Mouse (Mus musculus) embryonic fibroblast, embryonic 13.5 days (primary cell): Measurements from ENCODE around the gene Ccdc117.

Experiments used
- CTCF ChIP-seq: IDR thresholded peaks from 2 replicates; pipeline ENCODE4 v1.5.1; 2011; ENCODE audit warnings: mild to moderate bottlenecking, control low read depth, low read length, moderate library complexity, borderline replicate concordance; ENCODE audit not compliant: insufficient read depth
- POLR2A ChIP-seq: IDR thresholded peaks from 2 replicates; pipeline ENCODE4 v1.6.1; 2011; ENCODE audit warnings: low read depth, mild to moderate bottlenecking, control low read depth, low read length, moderate library complexity

DNA sequence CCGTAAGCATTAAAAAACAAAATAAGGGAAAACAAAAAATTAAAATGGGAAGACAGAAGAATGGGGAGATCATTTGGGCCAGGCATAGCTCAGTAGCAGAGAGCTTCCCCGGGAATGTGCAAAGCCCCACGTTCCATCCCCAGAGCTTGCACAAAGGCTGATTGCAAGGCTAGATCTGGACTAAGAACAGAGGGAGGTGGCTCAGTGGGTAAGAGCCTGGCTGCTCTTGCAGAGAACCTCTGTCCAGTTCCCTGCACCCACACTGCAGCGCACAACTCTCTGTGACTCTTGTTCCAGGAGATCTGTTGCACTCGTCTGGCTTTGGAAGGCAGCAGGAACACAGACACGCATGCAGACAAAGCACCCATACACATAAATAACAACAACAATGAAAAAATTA, 26.3 kb downstream of the Ccdc117 start:
- TF ChIP-seq POLR2A = no peak
- TF ChIP-seq CTCF = no peak
